Comparison of ENCODE assay signal across 18 mouse cellular contexts in genomic region chr2:160667259-160667658, GRCm38 (mm10). TPM values are rescaled to one million over a fixed set of nuclear protein-coding genes. Genes with fewer than 3 reads are reported as not detected.
DNase-seq lines count a peak whose midpoint lies in the region; ATAC-seq and TF ChIP-seq lines count a peak whose summit lies in the region.
"Had no signal": no experiment of that assay in that cellular context is flagged by ENCODE, and none has a peak within 500 bp of the region (broad histone marks: within the 10 kb centered on the region; RNA-seq: fewer than 3 reads in every experiment).

No protein-coding gene starts in this region.

- H3K4me3 ChIP-seq in gastrocnemius, adult 2 months, result no peak overlapping the region
- H3K4me3 ChIP-seq in bone marrow macrophage, adult 2 months (ENCODE audit: insufficient read depth, low read length), result 0 out of 2 replicates have a peak overlapping the region, but pooled peaks have one; percentile 4
- no peak overlapping the region for H3K4me3 ChIP-seq in liver, embryonic 14.5 days (ENCODE audit: insufficient read depth in 1 of 2, low read depth in 2 of 2, low read length in 2 of 2)
- no peak overlapping the region for H3K4me3 ChIP-seq in midbrain, embryonic 16.5 days (ENCODE audit: low read depth, low read length)
- H3K4me3 ChIP-seq in forebrain, embryonic 11.5 days (ENCODE audit: low read depth, low read length), result no peak overlapping the region
- H3K4me3 ChIP-seq: neural tube, embryonic 15.5 days had no signal

- no peak for TF ChIP-seq EP300 in liver, embryonic 14.5 days (IDR thresholded peaks at IDR 0.05; ENCODE audit: low read depth)

- peak overlapping the region; percentile 43; the same call in 1 of the 2 replicates for H3K27ac ChIP-seq in gastrocnemius, adult 2 months
- peak overlapping the region; percentile 72 for H3K27ac ChIP-seq in bone marrow macrophage, adult 2 months (ENCODE audit: insufficient read depth, low read depth, low read length)
- no peak overlapping the region for H3K27ac ChIP-seq in liver, embryonic 14.5 days
- no peak overlapping the region for H3K27ac ChIP-seq in midbrain, embryonic 16.5 days (ENCODE audit: low read length)
- H3K27ac ChIP-seq in forebrain, embryonic 11.5 days (ENCODE audit: low read depth, low read length), result no peak overlapping the region
- H3K27ac ChIP-seq: neural tube, embryonic 15.5 days had no signal

- no peak for TF ChIP-seq CTCF in gastrocnemius, adult 2 months (IDR thresholded peaks at IDR 0.05)
- TF ChIP-seq CTCF in bone marrow macrophage, adult 2 months (IDR thresholded peaks at IDR 0.05; ENCODE audit: low read depth, low read length), result no peak
- TF ChIP-seq CTCF in liver, embryonic 14.5 days (IDR thresholded peaks at IDR 0.05; ENCODE audit: low read depth), result no peak

- DNase-seq in gastrocnemius, adult 2 months, result no peak
- DNase-seq in gastrocnemius, postnatal 25 days, result no peak
- no peak for DNase-seq in liver, embryonic 14.5 days (ENCODE audit: low read depth in 3 of 3, low spot score in 3 of 3)
- peak; percentile 9 to 15 for DNase-seq in monocyte, adult 2 months (ENCODE audit: low read depth in 1 of 2, low spot score in 2 of 2)
- no peak for DNase-seq in forebrain, embryonic 11.5 days (ENCODE audit: low spot score)
- no peak for DNase-seq in frontal cortex, postnatal 14 days (ENCODE audit: low spot score in 2 of 2)
- DNase-seq: cerebellum, adult 11 months; cerebellum, postnatal 14 days; layer of hippocampus, postnatal 36 days; left cerebral cortex, postnatal 4 days; lung, adult 18-20 months; retina, postnatal 1 day; thymus, adult 18-20 months had no signal

- H3K9ac ChIP-seq in liver, embryonic 14.5 days (replicated peaks), result no peak overlapping the region
- H3K9ac ChIP-seq in midbrain, embryonic 16.5 days (ENCODE audit: low read depth, low read length), result no peak overlapping the region
- no peak overlapping the region for H3K9ac ChIP-seq in forebrain, embryonic 11.5 days (ENCODE audit: low read length)
- H3K9ac ChIP-seq: neural tube, embryonic 15.5 days had no signal

- 40% methylated on average over 4 of the region's 4 CpGs for WGBS in liver, embryonic 14.5 days (ENCODE audit: insufficient replicate concordance)
- WGBS in midbrain, embryonic 16.5 days, result 96% methylated on average over 4 of the region's 4 CpGs
- WGBS in forebrain, embryonic 11.5 days, result 88% methylated on average over 4 of the region's 4 CpGs

- no peak overlapping the region for H3K4me2 ChIP-seq in liver, embryonic 14.5 days (ENCODE audit: low read depth)
- no peak overlapping the region for H3K4me2 ChIP-seq in midbrain, embryonic 16.5 days (ENCODE audit: low read length)
- H3K4me2 ChIP-seq in forebrain, embryonic 11.5 days (ENCODE audit: low read depth, low read length, severe bottlenecking), result no peak overlapping the region
- H3K4me2 ChIP-seq: neural tube, embryonic 15.5 days had no signal

- intact Hi-C loops in gastrocnemius, adult 2 months (cut with DNase I), result no loop called here

- TF ChIP-seq POLR2A in bone marrow macrophage, adult 2 months (IDR thresholded peaks at IDR 0.05; ENCODE audit: borderline replicate concordance, low read depth, low read length), result no peak

- H3K36me3 ChIP-seq in liver, embryonic 14.5 days (replicated peaks; ENCODE audit: control insufficient read depth, insufficient read depth, low read depth), result peaks cover 35% of the 10 kb centered on the region
- H3K36me3 ChIP-seq in midbrain, embryonic 16.5 days (ENCODE audit: control insufficient read depth, insufficient read depth, low read length), result no peaks in the 10 kb centered on the region
- peaks cover 5% of the 10 kb centered on the region; the same call in 1 of the 2 replicates for H3K36me3 ChIP-seq in forebrain, embryonic 11.5 days (ENCODE audit: control insufficient read depth, insufficient read depth, low read length)

- H3K27me3 ChIP-seq in liver, embryonic 14.5 days (ENCODE audit: control insufficient read depth, insufficient read depth, low read length), result no peaks in the 10 kb centered on the region
- no peaks in the 10 kb centered on the region for H3K27me3 ChIP-seq in midbrain, embryonic 16.5 days (ENCODE audit: control insufficient read depth, insufficient read depth, low read depth, low read length)
- no peaks in the 10 kb centered on the region for H3K27me3 ChIP-seq in forebrain, embryonic 11.5 days (ENCODE audit: control insufficient read depth, insufficient read depth, low read length)
- H3K27me3 ChIP-seq: neural tube, embryonic 15.5 days had no signal

- peak; percentile 27; the same call in 1 of the 2 replicates for ATAC-seq in liver, embryonic 14.5 days (ENCODE audit: insufficient read depth)
- ATAC-seq in midbrain, embryonic 16.5 days, result no peak
- ATAC-seq in forebrain, embryonic 11.5 days (replicated peaks; ENCODE audit: low FRiP score), result no peak
- ATAC-seq: forebrain, embryonic 14.5 days; inflammation-experienced regulatory T-cells, adult 6 months had no signal

- no peaks in the 10 kb centered on the region for H3K9me3 ChIP-seq in liver, embryonic 14.5 days (ENCODE audit: control insufficient read depth, low read length)
- H3K9me3 ChIP-seq in midbrain, embryonic 16.5 days (replicated peaks; ENCODE audit: control insufficient read depth, low read length, poor library complexity, severe bottlenecking), result no peaks in the 10 kb centered on the region
- no peaks in the 10 kb centered on the region for H3K9me3 ChIP-seq in forebrain, embryonic 11.5 days (ENCODE audit: control insufficient read depth, low read length)
- H3K9me3 ChIP-seq: neural tube, embryonic 15.5 days had no signal

- H3K4me1 ChIP-seq in bone marrow macrophage, adult 2 months (ENCODE audit: control insufficient read depth, insufficient read depth, low read length), result peaks cover 16% of the 10 kb centered on the region
- H3K4me1 ChIP-seq in liver, embryonic 14.5 days (replicated peaks; ENCODE audit: control insufficient read depth in 2 of 2, insufficient read depth in 2 of 2, low read length in 1 of 2), result peaks cover 2 to 5% of the 10 kb centered on the region in 2 experiments; a peak in 3 of 4 replicates
- H3K4me1 ChIP-seq in midbrain, embryonic 16.5 days (ENCODE audit: control insufficient read depth, insufficient read depth, low read length), result no peaks in the 10 kb centered on the region
- no peaks in the 10 kb centered on the region for H3K4me1 ChIP-seq in forebrain, embryonic 11.5 days (replicated peaks; ENCODE audit: control insufficient read depth, insufficient read depth, low read length)
- H3K4me1 ChIP-seq: neural tube, embryonic 15.5 days had no signal

RNA-seq across cellular contexts. Expression of gene Top1, which starts 21.6 kb away (rescaled TPM):
- total RNA-seq in gastrocnemius, adult 2 months (2021), result 10 to 100 TPM; 39.5 to 53.2 TPM
- 10 to 100 TPM; 33.4 to 34.3 TPM for total RNA-seq in gastrocnemius, postnatal 25 days (2021)
- 42.9 and 43.3 TPM in 2 replicates for polyA plus RNA-seq in bone marrow macrophage, adult 2 months (2012; ENCODE audit: insufficient read depth, insufficient read length, missing spikeins)
- polyA plus RNA-seq in liver, embryonic 14.5 days (2012; rRNA removed), result 17.9 and 33.6 TPM in 2 replicates
- polyA plus RNA-seq in liver, embryonic 14.5 days (2014; fragmentation: Nextera tagmentation; extraction: Ambion mirVana), result 51.2 and 58.0 TPM in 2 replicates
- 68.7 and 76.8 TPM in 2 replicates for polyA plus RNA-seq in midbrain, embryonic 16.5 days (2015; fragmentation: Nextera tagmentation; extraction: Ambion mirVana)
- polyA plus RNA-seq in forebrain, embryonic 11.5 days (2014; fragmentation: Nextera tagmentation; extraction: Ambion mirVana), result 118 and 140 TPM in 2 replicates

Comparison
In these comparisons a context has a peak if more than half of its experiments do, and no peak if none do; other contexts are left out.
1. DNase-seq: peak in monocyte, adult 2 months (2 of 2); none in gastrocnemius, adult 2 months (single experiment), gastrocnemius, postnatal 25 days (single experiment), liver, embryonic 14.5 days (0 of 3), forebrain, embryonic 11.5 days (single experiment) and frontal cortex, postnatal 14 days (0 of 2).
2. H3K27ac ChIP-seq: peak in gastrocnemius, adult 2 months (single experiment) and bone marrow macrophage, adult 2 months (single experiment); none in liver, embryonic 14.5 days (single experiment), midbrain, embryonic 16.5 days (single experiment) and forebrain, embryonic 11.5 days (single experiment).